Mouse (Mus musculus): ENCODE results near the gene Nrip1. TPM values are rescaled to one million over a fixed set of nuclear protein-coding genes. Genes with fewer than 3 reads are reported as not detected.

Gene Nrip1
- polyA plus RNA-seq, 1 experiment: 16.0 TPM

DNA sequence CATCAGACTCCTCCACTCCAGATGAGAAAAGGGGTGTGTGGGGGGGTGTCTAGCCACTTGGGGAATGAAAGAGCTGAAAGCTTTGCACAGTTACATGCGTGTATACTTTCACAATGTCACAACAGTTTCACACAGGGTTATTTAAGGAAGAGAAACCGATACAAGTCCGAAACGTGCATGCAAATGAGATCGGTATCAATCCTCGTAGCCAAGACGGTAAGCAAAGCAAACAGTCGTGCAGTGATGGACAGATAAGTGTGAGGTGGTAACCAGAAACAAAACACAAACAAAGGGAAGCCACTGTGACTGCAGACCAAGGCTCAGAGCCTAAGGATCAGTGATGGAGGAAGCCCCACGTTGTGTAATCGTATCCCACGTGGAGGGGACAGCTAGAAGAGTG, 36.7 kb downstream of the Nrip1 start:
- Histone ChIP-seq H3K4me3 (ENCODE audit: insufficient read depth, low read length) (no peak overlapping the region), H3K27ac (ENCODE audit: insufficient read depth, low read length) (no peak overlapping the region), H3K4me1 (ENCODE audit: control insufficient read depth, insufficient read depth, low read length) (no peaks in the 10 kb centered on the region)
- no peak for TF ChIP-seq CTCF (IDR thresholded peaks at IDR 0.05; ENCODE audit: borderline replicate concordance, insufficient read depth, low read length)
- TF ChIP-seq POLR2A (IDR thresholded peaks at IDR 0.05; ENCODE audit: low read depth, low read length): no peak

DNA sequence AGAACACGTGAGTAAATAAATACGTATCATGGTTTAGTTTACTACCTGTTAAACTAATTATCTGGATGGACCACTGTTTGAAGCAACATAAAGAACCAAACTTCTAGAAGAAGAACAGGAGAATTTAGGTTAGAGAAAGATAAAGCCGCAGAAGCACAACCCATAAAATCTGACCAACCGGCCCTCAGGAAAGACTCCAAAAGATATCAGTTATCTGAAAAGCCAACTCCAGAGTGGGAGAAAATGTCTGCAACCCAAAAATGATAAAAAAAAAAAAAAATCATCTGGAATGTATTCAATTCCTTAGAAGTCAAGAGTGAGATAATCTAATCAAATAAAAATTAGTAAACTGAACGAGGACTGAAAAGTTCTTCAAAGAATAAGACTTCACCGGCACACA, 37.7 kb downstream of the Nrip1 start:
- no peaks in the 10 kb centered on the region for H3K4me1 ChIP-seq (ENCODE audit: control insufficient read depth, insufficient read depth, low read length)
- TF ChIP-seq POLR2A (IDR thresholded peaks at IDR 0.05; ENCODE audit: low read depth, low read length) (no peak), CTCF (IDR thresholded peaks at IDR 0.05; ENCODE audit: borderline replicate concordance, insufficient read depth, low read length) (no peak)
- H3K27ac ChIP-seq (ENCODE audit: insufficient read depth, low read length): no peak overlapping the region
- no peak overlapping the region for H3K4me3 ChIP-seq (ENCODE audit: insufficient read depth, low read length)

GRCm38 (mm10) chr16:76332127-76332526, 41.5 kb downstream of the Nrip1 start:
- no peaks in the 10 kb centered on the region for H3K4me1 ChIP-seq (ENCODE audit: control insufficient read depth, insufficient read depth, low read length)
- H3K4me3 ChIP-seq (ENCODE audit: insufficient read depth, low read length): no peak overlapping the region
- no peak overlapping the region for H3K27ac ChIP-seq (ENCODE audit: insufficient read depth, low read length)
- TF ChIP-seq CTCF (IDR thresholded peaks at IDR 0.05; ENCODE audit: borderline replicate concordance, insufficient read depth, low read length): no peak
- TF ChIP-seq POLR2A (IDR thresholded peaks at IDR 0.05; ENCODE audit: low read depth, low read length): no peak

GRCm38 (mm10) chr16:76331231-76331630, 42.4 kb downstream of the Nrip1 start:
- Histone ChIP-seq H3K27ac (ENCODE audit: insufficient read depth, low read length) (no peak overlapping the region), H3K4me1 (ENCODE audit: control insufficient read depth, insufficient read depth, low read length) (no peaks in the 10 kb centered on the region), H3K4me3 (ENCODE audit: insufficient read depth, low read length) (no peak overlapping the region)
- TF ChIP-seq POLR2A (IDR thresholded peaks at IDR 0.05; ENCODE audit: low read depth, low read length) (no peak), CTCF (IDR thresholded peaks at IDR 0.05; ENCODE audit: borderline replicate concordance, insufficient read depth, low read length) (no peak)

- Histone ChIP-seq H3K4me1 (ENCODE audit: control insufficient read depth, insufficient read depth, low read length) (peaks cover 3% of the 10 kb centered on the region), H3K4me3 (ENCODE audit: insufficient read depth, low read length) (no peak overlapping the region), H3K27ac (ENCODE audit: insufficient read depth, low read length) (no peak overlapping the region)
- TF ChIP-seq POLR2A (IDR thresholded peaks at IDR 0.05; ENCODE audit: low read depth, low read length): no peak
- TF ChIP-seq CTCF (IDR thresholded peaks at IDR 0.05; ENCODE audit: borderline replicate concordance, insufficient read depth, low read length): no peak
Observed at GRCm38 (mm10) chr16:76325315-76325710, 48.3 kb downstream of the Nrip1 start.

DNA sequence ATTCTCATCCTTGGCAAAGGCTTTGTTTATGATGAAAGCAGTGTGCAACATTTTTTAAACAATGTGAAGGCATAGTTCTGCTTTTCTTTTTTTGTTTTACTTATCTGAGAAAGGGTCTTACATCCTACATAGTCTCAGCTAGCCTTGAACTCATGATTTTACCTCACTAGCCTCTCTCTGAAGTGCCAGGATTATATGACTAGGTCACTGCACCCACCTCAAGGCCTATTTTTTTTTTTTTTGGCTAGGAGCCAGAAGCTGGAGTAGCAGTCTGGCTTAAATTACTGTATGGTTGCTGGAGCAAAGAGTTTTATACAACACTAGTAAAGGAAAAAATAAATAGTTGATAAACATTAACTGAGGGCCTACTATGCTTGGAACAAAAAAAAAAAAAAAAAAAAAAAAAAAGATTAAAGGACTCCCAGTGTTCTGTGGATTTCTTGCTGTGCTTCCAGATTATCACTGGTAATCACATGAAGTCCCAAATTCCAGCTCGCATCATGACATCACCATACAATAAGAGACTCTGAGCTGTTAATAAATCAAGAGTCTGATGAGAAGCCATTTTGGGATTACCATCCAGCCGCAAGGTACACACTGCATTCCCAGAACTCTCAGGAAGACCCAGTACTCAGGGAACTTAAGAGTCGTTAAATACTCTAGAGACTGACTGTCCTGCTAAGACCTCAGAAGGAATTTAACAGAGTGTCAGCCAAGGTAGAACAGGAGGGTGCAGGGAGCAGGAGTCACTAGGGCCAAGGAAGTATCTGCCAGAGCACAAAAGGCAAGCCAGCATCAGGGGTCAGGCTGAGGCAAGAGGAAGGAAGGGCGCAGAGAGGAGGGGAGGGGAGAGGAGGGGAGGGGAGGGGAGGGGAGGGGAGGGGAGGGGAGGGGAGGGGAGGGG, 49.0 kb downstream of the Nrip1 start:
- H3K27ac ChIP-seq (ENCODE audit: insufficient read depth, low read length): no peak overlapping the region
- H3K4me1 ChIP-seq (ENCODE audit: control insufficient read depth, insufficient read depth, low read length): peaks cover 3% of the 10 kb centered on the region
- no peak overlapping the region for H3K4me3 ChIP-seq (ENCODE audit: insufficient read depth, low read length)
- TF ChIP-seq POLR2A (IDR thresholded peaks at IDR 0.05; ENCODE audit: low read depth, low read length) (no peak), CTCF (IDR thresholded peaks at IDR 0.05; ENCODE audit: borderline replicate concordance, insufficient read depth, low read length) (no peak)

DNA sequence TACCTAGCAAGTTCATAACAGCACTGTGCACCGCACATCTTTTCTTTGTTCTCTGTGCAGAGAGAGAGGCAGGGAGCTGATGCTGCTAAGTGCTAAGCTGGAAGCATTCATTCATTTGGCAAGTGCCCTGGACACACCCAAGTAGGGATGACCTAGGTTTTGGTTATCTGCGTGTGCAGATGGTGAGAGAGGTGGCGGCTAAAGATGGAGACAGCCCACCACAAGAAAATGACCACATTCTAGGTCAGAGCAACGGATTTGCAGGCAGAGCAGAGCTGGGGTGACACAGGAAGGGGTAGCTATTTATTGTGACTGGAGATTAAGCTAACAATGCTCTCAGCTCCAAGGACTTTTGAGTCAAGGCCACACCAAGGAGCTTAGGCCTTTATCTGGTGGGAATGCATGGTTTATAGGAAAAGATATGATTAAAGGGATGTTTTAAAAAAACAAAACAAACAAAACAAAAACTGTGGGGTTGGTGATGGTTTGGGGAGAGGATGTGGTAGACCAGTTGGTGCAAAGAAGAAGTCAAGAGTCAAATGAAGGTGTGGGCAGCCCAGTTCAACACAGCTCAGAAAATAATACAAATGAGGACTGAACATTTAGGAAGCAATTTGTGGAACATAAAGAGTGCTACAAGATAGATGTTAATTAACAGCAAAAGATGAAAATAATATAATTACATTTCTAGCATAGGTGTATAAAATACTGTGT, 49.9 kb downstream of the Nrip1 start:
- TF ChIP-seq POLR2A (IDR thresholded peaks at IDR 0.05; ENCODE audit: low read depth, low read length) (no peak), CTCF (IDR thresholded peaks at IDR 0.05; ENCODE audit: borderline replicate concordance, insufficient read depth, low read length) (no peak)
- no peak overlapping the region for H3K4me3 ChIP-seq (ENCODE audit: insufficient read depth, low read length)

DNA sequence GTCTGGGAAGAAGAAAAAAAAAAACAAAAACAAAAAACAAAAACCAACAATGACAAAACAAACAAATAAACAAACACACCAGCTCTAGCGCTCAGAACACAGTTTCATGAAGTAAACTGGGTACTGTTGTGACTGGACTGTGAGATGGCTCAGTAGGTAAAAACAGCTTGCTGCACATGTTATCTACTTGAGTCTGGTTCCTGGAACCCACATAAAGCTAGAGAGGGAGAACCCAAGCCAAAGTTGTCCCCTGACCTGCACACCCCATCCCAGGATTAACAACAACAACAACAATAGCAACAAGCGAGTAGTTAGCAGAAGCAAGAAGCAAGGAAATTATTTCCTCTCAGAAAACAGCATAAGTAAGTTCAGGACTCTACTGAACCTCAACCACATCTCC, 50.5 kb downstream of the Nrip1 start:
- TF ChIP-seq CTCF (IDR thresholded peaks at IDR 0.05; ENCODE audit: borderline replicate concordance, insufficient read depth, low read length) (no peak), POLR2A (IDR thresholded peaks at IDR 0.05; ENCODE audit: low read depth, low read length) (no peak)
- Histone ChIP-seq H3K4me3 (ENCODE audit: insufficient read depth, low read length) (no peak overlapping the region), H3K27ac (ENCODE audit: insufficient read depth, low read length) (no peak overlapping the region), H3K4me1 (ENCODE audit: control insufficient read depth, insufficient read depth, low read length) (peaks cover 3% of the 10 kb centered on the region)

More for the DNA sequence above, 49.9 kb downstream of the Nrip1 start:
- no peak overlapping the region for H3K27ac ChIP-seq (ENCODE audit: insufficient read depth, low read length)
- peaks cover 3% of the 10 kb centered on the region for H3K4me1 ChIP-seq (ENCODE audit: control insufficient read depth, insufficient read depth, low read length)

GRCm38 (mm10) chr16:76321527-76322165, 52.0 kb downstream of the Nrip1 start:
- TF ChIP-seq POLR2A (IDR thresholded peaks at IDR 0.05; ENCODE audit: low read depth, low read length) (no peak), CTCF (IDR thresholded peaks at IDR 0.05; ENCODE audit: borderline replicate concordance, insufficient read depth, low read length) (no peak)
- Histone ChIP-seq H3K27ac (ENCODE audit: insufficient read depth, low read length) (no peak overlapping the region), H3K4me1 (ENCODE audit: control insufficient read depth, insufficient read depth, low read length) (peaks cover 3% of the 10 kb centered on the region), H3K4me3 (ENCODE audit: insufficient read depth, low read length) (no peak overlapping the region)
